Mouse (Mus musculus) E14TG2a.4 (cell line): ENCODE results near the gene Nrp1.

Source experiments
- CTCF ChIP-seq: conservative IDR thresholded peaks from 2 replicates; pipeline ENCODE4 v1.5.1; 2014; ENCODE audit warnings: low read length
- POU5F1 ChIP-seq: IDR thresholded peaks from 2 replicates; pipeline ENCODE4 v1.6.1; 2014; ENCODE audit warnings: low read length, borderline replicate concordance

DNA sequence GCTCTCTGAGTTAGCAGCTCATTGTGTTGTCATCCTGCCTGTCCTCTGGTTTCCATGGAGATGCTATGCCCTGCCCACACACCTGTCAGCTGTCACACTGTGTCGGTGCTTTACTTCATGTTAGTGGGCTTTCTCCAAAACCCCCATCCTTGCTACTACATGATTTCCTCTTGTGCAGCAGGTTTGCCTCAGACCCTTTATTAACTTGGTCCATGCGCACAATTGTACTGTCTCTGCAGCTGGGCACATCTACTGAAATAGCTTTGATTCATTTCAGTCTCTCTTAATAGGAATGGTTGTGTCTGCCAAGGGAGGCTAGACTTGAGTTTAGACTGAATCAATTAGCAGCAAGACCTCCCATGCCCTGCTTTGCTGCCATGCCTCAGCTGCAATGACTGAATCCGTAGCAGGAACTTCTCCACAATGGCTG lies 176.1 kb downstream of the Nrp1 start:
- no peak for TF ChIP-seq CTCF
- TF ChIP-seq POU5F1, result no peak
